Mouse (Mus musculus): ENCODE measurements around the gene Dnmt3a. TPM values are rescaled to one million over a fixed set of nuclear protein-coding genes. Genes with fewer than 3 reads are reported as not detected.

The Dnmt3a gene
- polyA plus RNA-seq, 1 experiment from 2014 or later = 60.3 TPM

GRCm38 (mm10) chr12:3861665-3862228, 55.9 kb downstream of the Dnmt3a start:
- Histone ChIP-seq H3K4me3 (ENCODE audit: low read depth, low read length) (no peak overlapping the region), H3K9me3 (ENCODE audit: low read length) (no peaks in the 10 kb centered on the region), H3K4me2 (replicated peaks; ENCODE audit: low read depth, low read length) (no peak overlapping the region), H3K36me3 (ENCODE audit: insufficient read depth, low read length) (no peaks in the 10 kb centered on the region; the same call in 1 of the 2 replicates), H3K27ac (ENCODE audit: low read length) (no peak overlapping the region), H3K4me1 (ENCODE audit: insufficient read depth, low read depth, low read length) (no peaks in the 10 kb centered on the region), H3K9ac (replicated peaks; ENCODE audit: low read depth) (no peak overlapping the region), H3K27me3 (replicated peaks; ENCODE audit: insufficient read depth, low read length) (no peaks in the 10 kb centered on the region)
- TF ChIP-seq CTCF (IDR thresholded peaks at IDR 0.05) (no peak), EP300 (IDR thresholded peaks at IDR 0.05) (no peak)
- WGBS = 68% methylated on average over 4 of the region's 4 CpGs
- ATAC-seq = no peak
- no peak for DNase-seq (ENCODE audit: low spot score)

- ATAC-seq = no peak
- WGBS = 86% methylated on average over 6 of the region's 6 CpGs
Measured at GRCm38 (mm10) chr12:3862253-3862652, 56.4 kb downstream of the Dnmt3a start.

GRCm38 (mm10) chr12:3864208-3864607, 58.4 kb downstream of the Dnmt3a start:
- ATAC-seq = no peak
- Histone ChIP-seq H3K36me3 (ENCODE audit: insufficient read depth, low read length) (no peaks in the 10 kb centered on the region; the same call in 1 of the 2 replicates), H3K4me3 (ENCODE audit: low read depth, low read length) (no peak overlapping the region), H3K27ac (ENCODE audit: low read length) (no peak overlapping the region), H3K27me3 (replicated peaks; ENCODE audit: insufficient read depth, low read length) (no peaks in the 10 kb centered on the region), H3K4me2 (replicated peaks; ENCODE audit: low read depth, low read length) (no peak overlapping the region), H3K9ac (replicated peaks; ENCODE audit: low read depth) (no peak overlapping the region), H3K9me3 (ENCODE audit: low read length) (no peaks in the 10 kb centered on the region), H3K4me1 (ENCODE audit: insufficient read depth, low read depth, low read length) (0 out of 2 replicates have a peak, but pooled peaks cover 2% of the 10 kb centered on the region)
- TF ChIP-seq CTCF (IDR thresholded peaks at IDR 0.05) = no peak
- TF ChIP-seq EP300 (IDR thresholded peaks at IDR 0.05) = no peak
- 91% methylated on average over 8 of the region's 8 CpGs for WGBS
- no peak for DNase-seq (ENCODE audit: low spot score)

More at GRCm38 (mm10) chr12:3862253-3862652, 56.4 kb downstream of the Dnmt3a start:
- H3K4me1 ChIP-seq (ENCODE audit: insufficient read depth, low read depth, low read length) = no peaks in the 10 kb centered on the region
- H3K27ac ChIP-seq (ENCODE audit: low read length) = no peak overlapping the region
- no peaks in the 10 kb centered on the region for H3K27me3 ChIP-seq (replicated peaks; ENCODE audit: insufficient read depth, low read length)
- DNase-seq (ENCODE audit: low spot score) = no peak
- no peak for TF ChIP-seq CTCF (IDR thresholded peaks at IDR 0.05)
- TF ChIP-seq EP300 (IDR thresholded peaks at IDR 0.05) = no peak
- no peaks in the 10 kb centered on the region for H3K9me3 ChIP-seq (ENCODE audit: low read length)
- no peaks in the 10 kb centered on the region; the same call in 1 of the 2 replicates for H3K36me3 ChIP-seq (ENCODE audit: insufficient read depth, low read length)
- no peak overlapping the region for H3K4me3 ChIP-seq (ENCODE audit: low read depth, low read length)
- no peak overlapping the region for H3K9ac ChIP-seq (replicated peaks; ENCODE audit: low read depth)
- H3K4me2 ChIP-seq (replicated peaks; ENCODE audit: low read depth, low read length) = no peak overlapping the region

GRCm38 (mm10) chr12:3865594-3865993, 59.8 kb downstream of the Dnmt3a start:
- Histone ChIP-seq H3K27ac (ENCODE audit: low read length) (no peak overlapping the region), H3K9me3 (ENCODE audit: low read length) (no peaks in the 10 kb centered on the region), H3K4me1 (ENCODE audit: insufficient read depth, low read depth, low read length) (0 out of 2 replicates have a peak, but pooled peaks cover 6% of the 10 kb centered on the region), H3K36me3 (ENCODE audit: insufficient read depth, low read length) (no peaks in the 10 kb centered on the region; the same call in 1 of the 2 replicates), H3K4me3 (ENCODE audit: low read depth, low read length) (no peak overlapping the region), H3K27me3 (replicated peaks; ENCODE audit: insufficient read depth, low read length) (no peaks in the 10 kb centered on the region), H3K4me2 (replicated peaks; ENCODE audit: low read depth, low read length) (no peak overlapping the region), H3K9ac (replicated peaks; ENCODE audit: low read depth) (no peak overlapping the region)
- TF ChIP-seq CTCF (IDR thresholded peaks at IDR 0.05) (no peak), EP300 (IDR thresholded peaks at IDR 0.05) (no peak)
- DNase-seq (ENCODE audit: low spot score) = no peak
- no peak for ATAC-seq
- 81% methylated on average over 8 of the region's 8 CpGs for WGBS

GRCm38 (mm10) chr12:3866654-3867370, 61.0 kb downstream of the Dnmt3a start:
- whole genome bisulfite sequencing = 29% methylated on average over 12 of the region's 12 CpGs
- H3K4me2 ChIP-seq (replicated peaks; ENCODE audit: low read depth, low read length) = no peak overlapping the region
- H3K4me1 ChIP-seq (ENCODE audit: insufficient read depth, low read depth, low read length) = 0 out of 2 replicates have a peak, but pooled peaks cover 6% of the 10 kb centered on the region
- H3K9me3 ChIP-seq (ENCODE audit: low read length) = no peaks in the 10 kb centered on the region
- H3K9ac ChIP-seq (replicated peaks; ENCODE audit: low read depth) = no peak overlapping the region
- H3K27me3 ChIP-seq (replicated peaks; ENCODE audit: insufficient read depth, low read length) = no peaks in the 10 kb centered on the region
- no peak overlapping the region for H3K27ac ChIP-seq (ENCODE audit: low read length)
- TF ChIP-seq EP300 (IDR thresholded peaks at IDR 0.05) = peak; percentile 27; the same call in 1 of the 2 replicates
- TF ChIP-seq CTCF (IDR thresholded peaks at IDR 0.05) = no peak
- no peaks in the 10 kb centered on the region; the same call in 1 of the 2 replicates for H3K36me3 ChIP-seq (ENCODE audit: insufficient read depth, low read length)
- peak; percentile 85 for DNase-seq (ENCODE audit: low spot score)
- H3K4me3 ChIP-seq (ENCODE audit: low read depth, low read length) = no peak overlapping the region
- peak; percentile 80 for ATAC-seq

- TF ChIP-seq CTCF (IDR thresholded peaks at IDR 0.05) (no peak), EP300 (IDR thresholded peaks at IDR 0.05) (no peak)
- Histone ChIP-seq H3K4me3 (ENCODE audit: low read depth, low read length) (no peak overlapping the region), H3K36me3 (ENCODE audit: insufficient read depth, low read length) (no peaks in the 10 kb centered on the region; the same call in 1 of the 2 replicates), H3K4me1 (ENCODE audit: insufficient read depth, low read depth, low read length) (peaks cover 11% of the 10 kb centered on the region), H3K27ac (ENCODE audit: low read length) (no peak overlapping the region), H3K9me3 (ENCODE audit: low read length) (no peaks in the 10 kb centered on the region), H3K4me2 (replicated peaks; ENCODE audit: low read depth, low read length) (no peak overlapping the region), H3K27me3 (replicated peaks; ENCODE audit: insufficient read depth, low read length) (no peaks in the 10 kb centered on the region), H3K9ac (replicated peaks; ENCODE audit: low read depth) (no peak overlapping the region)
- ATAC-seq = no peak
- no peak for DNase-seq (ENCODE audit: low spot score)
- WGBS = 70% methylated on average over 5 of the region's 5 CpGs
Measured at GRCm38 (mm10) chr12:3868115-3868514, 62.3 kb downstream of the Dnmt3a start.

Measured in lung, postnatal 0 days (tissue).